Mouse (Mus musculus) cerebellum, adult 18-20 months (tissue): ENCODE data around the gene Ypel3.

Experiments used
- DNase-seq, 2 experiments: peaks; one replicate each; pipeline ENCODE4 v3.0.0; 2021

Ypel3 gene

DNA sequence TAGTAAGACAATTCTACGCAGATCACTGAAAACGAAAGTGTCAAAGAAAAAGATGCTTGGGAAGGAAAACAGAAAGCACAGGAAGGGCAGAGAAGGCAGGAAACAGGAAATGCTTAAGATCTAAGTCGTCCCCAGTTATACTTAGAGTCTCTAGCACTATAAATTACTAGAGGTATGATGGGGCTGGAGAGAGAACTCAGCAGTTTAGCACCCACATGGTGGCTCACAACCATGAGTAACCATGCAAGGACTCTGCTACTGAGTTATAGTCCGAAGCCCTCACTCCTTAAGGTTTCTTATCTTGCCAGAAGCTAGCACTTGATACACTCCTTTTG is 17.5 kb downstream of the Ypel3 start:
- no peak for DNase-seq

DNA sequence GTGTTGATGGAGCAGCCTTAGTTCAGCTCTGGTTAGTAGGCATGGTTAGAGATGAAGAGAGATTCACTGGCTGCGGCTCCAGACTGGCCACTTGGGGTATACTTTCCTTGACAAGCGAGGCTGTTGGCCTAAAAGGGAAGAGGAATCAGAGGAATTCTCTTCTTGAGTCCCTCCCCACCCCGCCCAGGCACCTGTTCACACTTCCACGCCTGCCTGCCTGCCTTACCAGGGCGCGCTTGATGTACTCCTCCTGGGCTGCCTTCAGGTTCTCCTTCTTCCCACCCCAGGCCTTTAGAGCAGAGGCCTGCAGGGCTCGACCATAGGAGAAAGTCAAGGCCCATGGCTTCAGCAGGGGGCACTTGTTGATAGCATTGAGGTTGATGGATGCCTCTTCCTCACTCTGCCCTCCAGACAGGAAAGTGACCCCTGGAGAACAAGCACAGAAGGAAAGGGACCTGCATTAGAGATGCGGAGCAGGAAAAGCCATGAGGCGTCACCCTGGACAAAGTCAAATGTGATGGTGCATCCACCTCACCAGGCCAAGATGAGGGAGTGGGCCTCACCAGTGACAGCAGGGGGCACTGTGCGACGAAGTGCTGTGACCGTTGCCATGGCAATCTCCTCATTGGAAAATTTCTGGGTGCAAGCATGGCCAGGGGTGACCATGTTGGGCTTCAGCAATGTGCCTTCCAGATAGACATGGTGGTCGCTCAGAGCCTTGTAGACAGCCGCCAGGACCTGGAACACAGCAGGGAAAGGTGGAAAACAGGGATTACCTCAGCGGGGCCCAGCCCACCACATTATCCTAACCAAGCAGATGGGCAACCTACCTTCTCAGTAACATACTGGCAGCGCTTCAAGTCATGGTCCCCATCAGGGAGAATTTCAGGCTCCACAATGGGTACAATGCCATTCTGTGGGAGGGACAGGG is 18.9 kb downstream of the Ypel3 start:
- DNase-seq: no peak

DNA sequence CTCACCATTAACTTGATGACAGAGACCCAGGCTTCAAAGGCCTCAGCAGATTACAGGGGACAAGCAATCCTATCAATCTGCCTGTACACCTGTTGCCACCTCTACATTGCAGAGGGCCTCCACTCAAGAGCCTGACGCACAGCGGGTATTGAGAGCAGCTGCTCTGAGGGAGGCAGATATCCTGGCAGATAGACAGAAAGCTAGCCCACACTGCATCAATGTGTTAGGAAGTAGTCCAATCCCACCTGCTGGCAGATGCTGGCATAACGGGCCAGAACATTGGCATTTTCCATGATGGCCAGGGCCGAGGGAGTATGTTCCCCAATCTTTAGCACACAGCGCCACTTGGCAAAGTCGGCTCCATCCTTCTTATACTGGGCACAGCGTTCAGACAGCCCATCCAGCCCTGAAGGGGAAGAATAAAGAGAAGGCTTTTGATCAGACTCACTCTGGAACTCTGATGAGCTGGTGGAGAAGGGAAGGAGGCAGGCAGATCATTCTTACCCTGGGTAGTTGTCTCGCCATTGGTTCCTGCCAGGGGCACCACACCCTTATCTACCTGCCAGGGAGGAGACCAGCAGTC is 19.7 kb downstream of the Ypel3 start:
- DNase-seq: peak; percentile 65 to 67

DNA sequence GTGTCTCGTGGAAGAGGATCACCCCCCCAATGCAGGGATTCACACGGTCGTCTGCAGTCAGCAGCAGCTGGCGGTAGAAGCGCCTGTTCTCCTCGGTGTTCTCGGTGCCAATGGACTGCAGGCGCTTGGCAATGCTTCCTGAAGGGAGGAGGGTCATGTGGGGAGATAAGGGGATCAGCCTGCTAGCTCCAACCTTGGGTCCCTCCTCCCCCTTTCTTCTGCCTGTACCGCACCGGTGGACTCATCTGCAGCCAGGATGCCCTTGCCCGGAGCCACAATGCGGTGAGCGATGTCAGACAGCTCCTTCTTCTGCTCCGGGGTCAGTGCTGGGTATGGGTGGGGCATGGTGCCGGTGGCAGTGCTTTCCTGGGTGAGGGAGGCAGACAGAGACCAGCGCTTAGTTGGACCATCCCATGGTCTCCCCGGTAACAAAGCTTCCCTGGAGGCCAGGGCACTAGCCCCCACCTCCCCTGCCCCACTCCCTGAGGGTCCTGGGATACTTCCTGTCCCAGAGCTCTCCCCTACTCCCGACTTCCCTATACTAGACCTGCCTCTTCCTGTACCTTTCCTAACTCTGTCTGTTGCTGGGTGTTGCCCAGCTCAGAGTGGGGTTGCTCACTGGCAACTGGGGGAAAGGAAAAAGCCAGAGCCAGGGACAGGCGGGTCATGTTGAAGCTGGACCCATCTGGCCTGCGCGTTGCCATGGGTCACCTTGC is 20.8 kb downstream of the Ypel3 start, which contains the start of gene Fam57b:
Fam57b (plus strand) TSS at position 258 of the 716 bp plus-strand sequence.
- DNase-seq: peak; percentile 52 to 67

DNA sequence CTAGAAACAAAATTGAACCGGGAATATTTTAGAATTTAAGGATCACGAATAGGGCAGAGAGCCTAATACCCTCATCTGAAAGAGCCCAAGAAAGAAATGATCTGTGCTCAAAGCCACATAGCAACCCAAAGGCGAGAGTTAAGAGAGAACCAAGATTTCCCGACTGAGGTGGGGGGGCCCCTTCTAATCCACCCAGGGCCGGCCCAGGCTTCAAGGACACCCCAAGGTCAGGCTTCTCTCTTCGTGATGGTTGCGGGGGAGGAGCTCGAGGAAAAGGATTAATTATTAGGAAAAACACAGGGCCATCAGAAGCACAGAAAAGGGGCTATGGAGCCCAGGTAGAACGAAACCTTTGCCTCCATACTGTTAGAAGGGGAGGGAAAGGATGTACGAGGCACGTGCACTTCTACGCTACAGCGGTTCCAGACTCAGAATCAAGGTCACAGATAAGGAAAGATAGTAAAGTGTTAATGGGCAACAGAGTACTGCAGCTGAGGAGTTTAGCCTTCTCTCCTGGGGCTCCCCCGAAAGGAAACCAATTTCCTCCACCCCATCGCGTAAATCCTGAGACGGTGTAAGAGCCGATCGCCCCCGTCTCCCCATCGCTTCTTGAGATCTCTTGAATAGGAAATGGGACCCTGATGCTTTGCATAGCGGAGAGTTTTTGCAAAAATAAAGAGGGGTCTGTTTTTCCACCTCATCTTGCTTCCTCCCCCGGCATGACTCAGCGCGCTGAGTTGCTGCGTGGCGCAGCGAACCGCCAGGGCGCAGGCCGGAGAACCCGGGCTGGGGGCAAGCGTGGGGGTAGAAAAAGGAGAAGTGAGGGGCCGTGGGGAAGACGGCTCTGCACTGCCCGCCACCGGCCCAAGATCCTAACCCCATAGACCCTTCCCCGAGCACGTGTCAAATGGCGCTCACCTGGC is 21.6 kb downstream of the Ypel3 start:
- peak; percentile 51 to 53 for DNase-seq

DNA sequence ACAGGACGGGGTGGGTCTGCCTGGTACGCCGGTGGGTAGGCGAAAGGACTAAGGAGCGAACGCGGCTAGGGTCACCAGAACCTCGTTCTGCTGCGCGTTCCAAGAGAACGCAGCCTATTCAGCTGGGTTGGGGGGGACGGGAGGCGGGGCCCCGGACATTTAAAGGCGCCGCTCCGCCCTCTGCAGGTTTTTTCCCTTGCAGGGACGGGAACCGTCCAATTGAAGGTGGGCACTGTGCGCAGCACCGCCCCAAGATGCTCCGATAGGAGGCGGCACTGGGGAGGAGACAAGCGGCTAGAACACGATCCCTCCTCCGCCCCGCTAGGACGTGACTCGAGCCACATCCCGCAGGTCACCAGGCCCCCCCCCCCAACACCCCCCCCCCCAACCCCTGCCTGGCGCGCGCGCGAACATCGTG is 22.3 kb downstream of the Ypel3 start:
- peak; percentile 96 to 99 for DNase-seq

- DNase-seq: peak; percentile 74 to 80
Measured at GRCm38 (mm10) chr7:126799468-126800268, 22.9 kb downstream of the Ypel3 start.

DNA sequence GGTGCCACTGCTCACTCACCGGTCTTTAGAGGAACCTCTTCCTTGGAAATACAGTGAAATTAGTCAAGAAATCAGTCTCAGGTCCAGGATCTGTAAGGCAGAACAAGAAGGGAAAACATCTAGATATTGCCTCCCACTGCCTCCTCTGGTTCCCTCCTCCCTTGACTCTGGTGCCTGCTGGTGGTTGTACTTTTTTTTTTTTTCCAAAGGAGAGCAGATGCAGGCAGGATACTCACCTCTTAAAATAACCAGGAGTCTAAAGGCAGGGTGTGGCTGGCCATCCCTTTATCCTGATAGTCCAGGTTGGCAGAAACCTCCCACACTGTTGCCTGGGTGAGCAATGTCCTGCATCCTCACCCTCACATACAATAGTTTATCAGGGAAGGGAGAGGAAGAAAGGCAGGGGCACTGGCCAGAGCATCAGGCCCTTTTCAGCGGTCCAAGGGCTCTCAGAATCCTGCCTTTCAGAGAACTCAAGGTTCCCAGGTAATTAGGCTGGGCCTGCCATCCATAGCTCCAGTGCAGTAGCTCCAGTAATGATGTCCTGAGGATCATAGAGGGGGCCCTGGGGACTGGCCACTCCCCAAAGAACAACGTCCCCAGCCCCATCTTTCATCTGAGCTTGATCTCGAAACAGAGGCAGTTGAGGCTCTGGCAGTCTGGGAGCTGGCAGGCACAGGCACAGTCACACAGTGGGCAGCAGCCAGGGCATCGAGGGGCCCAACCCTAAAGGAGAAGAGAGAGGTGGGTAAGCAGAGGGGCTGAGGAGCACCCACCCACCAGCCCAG is 23.7 kb downstream of the Ypel3 start:
- peak in 1 of 2 experiments; percentile 35 for DNase-seq

DNA sequence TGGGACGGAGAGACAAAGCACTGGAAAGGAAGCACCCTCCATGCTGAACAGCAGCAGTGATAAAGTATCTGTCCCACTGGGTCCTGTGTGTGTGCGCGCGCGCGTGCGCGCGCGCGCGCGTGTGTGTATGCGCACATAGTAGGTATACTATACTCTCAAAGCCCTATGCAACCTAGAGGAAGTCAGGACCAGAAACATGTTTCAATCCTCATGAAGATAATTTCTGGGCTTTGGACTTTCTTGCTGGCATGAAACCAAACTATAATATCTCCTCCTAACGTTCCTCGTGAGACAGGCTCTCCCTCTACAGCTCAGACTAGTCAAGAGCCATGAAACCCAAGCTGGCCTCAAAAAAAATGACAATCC is 24.3 kb downstream of the Ypel3 start:
- DNase-seq: no peak

DNA sequence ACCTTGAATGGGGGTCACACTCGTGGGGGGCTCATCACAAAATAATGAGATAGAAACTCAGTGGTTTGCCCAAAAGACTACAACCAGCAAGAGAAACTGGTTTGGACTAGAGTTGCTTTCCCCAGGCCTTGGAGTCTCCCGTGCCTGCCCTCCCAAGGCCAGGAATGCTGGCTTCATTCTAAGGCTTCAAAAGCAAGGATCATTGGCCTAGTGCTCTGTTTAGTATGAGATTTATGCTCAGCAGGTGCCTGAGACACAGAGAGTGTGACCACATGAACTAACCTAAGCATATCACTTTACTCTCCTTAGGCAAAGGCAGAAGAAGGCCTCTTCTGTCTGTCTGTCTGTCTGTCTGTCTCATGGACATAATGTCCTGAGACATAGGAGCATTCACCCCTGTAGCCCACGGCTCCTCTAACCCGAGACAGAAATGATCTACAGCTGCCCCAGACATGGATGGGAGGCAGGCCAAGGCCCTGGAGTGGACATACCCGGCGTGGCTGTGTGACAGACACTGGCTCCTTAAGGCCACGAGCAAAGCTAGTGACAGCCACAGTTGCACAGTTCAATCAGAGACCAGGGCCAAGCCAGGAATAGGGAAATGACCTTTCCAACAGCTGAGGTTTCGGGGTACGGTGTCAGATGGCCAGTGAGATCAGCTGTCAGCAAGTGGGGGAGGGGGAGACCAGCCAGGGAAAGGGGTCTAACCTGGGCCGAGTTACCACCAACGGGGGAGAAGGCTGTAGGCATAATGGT is 25.6 kb downstream of the Ypel3 start:
- DNase-seq: no peak

- DNase-seq: no peak
Measured at GRCm38 (mm10) chr7:126803181-126803580, 26.4 kb downstream of the Ypel3 start.

DNA sequence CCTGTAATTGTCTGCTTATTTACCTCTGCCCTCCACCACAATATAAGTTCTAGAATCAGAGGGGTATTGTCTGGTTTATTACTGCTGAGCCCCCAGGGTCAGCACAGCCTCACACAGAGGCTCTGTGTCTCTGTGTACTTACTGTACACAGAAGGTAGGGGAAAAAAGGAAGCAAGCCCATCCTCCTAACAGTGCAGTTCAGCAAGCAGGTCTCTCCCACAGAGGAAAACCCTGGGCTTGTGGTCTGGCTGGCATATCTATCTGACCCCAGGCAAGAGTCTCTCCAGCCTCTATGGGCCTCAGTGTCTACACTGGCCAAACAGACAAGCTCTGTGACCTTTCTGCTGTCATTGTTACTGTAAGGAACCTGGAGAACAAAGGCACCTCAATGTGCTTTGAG is 27.0 kb downstream of the Ypel3 start:
- no peak for DNase-seq

DNA sequence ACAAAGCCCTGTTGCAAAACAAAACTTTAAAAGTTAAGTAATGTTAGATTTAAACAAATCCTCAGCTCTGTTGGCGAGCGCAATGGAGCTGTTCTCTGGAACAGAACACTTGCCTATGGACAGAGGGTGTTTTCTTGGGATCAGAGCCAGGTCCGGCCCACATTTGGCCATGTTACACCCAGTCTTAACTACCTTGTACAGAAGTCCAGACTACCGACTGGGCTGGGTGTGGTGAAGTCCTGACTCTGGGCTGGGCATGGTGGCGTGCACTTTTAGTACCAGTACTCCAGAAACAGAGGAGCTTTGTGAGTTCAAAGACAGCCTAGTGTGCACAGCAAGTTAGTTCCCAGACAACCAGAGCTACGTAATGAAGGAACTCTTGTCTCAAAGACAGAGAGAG is 30.2 kb downstream of the Ypel3 start:
- no peak for DNase-seq

DNA sequence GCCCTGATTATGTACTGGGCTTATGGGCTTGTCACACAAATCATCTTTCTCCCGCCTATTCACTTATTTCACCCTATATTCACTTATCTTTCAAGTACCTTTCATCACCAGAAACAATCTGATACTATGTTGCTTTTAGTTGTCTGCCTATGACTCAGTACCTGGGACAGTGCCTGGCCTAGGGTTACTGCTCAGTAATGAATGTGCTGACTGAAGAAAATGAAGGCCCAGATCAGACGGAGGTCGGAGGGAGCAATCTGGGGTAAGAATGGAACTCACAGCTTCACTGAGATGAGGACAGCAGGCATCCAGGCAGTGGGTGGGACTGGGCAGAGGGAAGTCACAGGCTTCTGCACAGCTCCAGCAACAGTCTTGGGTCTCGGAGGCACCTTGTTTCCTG is 30.6 kb downstream of the Ypel3 start:
- no peak for DNase-seq

DNA sequence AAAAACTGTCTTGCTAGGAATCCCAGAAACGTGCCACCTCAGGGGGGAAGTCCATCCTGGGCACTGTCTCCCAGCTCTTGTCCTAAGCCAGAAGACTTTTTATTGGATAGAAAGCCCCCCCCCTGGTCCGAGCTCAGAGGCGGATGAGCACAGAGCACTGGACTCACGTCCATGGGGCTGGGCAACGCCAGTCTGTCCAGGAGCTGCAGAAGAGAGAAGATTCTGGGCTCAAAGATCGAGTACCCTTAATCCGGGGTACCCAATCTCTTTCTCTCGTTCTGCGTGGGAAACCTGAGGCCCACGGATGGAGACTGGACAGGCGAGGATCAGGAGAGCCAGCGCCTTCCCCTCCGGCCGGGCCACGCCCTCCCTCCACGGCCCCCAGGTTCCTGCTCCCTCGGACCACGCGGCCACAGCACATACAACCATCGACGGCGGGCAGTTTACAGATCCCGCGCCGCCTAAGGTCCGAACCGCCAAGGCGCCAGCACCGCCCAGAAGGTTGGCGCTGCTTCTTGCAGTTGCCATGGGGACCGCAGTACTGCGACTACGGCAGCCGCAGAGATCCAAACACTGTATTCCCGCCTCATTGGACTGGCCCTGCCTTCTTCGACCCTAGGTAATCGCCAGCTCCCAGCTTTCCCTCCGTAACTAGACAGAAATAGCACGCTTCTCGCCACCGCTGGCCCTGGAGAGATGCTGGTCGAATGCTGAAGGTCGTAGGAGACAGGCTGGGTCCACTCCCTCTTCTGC is 32.1 kb downstream of the Ypel3 start:
- peak; percentile 93 to 94 for DNase-seq

- DNase-seq: no peak
Measured at GRCm38 (mm10) chr7:126809723-126810369, 33.1 kb downstream of the Ypel3 start.

DNA sequence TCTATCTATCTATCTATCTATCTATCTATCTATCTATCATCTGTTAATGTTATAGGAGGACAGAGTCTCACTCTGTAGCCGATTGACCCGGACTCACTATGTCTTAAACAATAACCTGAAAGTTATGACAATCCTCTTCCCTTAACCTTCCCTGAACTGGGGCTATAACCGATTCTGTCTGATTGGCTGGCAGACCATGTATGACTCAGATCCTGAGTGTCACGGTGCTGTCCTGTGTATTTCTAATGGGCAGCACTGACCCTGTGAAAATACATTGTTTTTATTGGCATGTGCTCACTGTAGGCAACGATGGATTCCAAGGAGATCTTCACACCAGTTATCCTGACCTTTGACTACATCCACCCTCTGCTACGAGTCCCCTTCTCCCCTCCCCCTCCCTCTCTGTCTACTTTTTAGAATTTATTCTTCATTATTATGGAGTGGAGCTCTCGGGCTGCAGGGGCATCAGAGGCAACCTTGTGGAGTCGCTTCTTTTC is 39.0 kb downstream of the Ypel3 start:
- no peak for DNase-seq

- DNase-seq: no peak
Measured at GRCm38 (mm10) chr7:126816494-126816893, 39.7 kb downstream of the Ypel3 start.

DNA sequence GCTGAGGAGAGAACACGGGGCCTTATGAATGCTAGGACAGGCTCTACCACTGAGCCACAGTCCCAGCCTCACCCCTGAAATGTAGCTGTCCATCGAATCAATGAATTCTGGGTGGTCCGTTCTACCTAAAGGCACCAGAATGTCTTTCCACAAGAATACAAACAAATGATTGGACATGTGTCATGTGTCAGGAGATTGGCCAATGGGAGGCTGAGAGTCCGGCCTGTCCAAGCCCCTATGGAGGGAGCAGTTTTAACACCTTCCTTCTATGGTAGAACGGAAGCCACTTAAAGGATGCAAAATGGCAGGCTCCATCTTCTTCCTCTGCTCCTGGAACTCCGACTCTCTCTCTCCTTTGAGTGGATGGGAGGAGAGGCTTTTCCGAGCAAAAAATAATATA is 40.8 kb downstream of the Ypel3 start:
- DNase-seq: no peak
